8 mouse cellular contexts compared by ENCODE assay signal in genomic region chr16:29996139-29997069, GRCm38 (mm10).
DNase-seq lines count a peak whose midpoint lies in the region; ATAC-seq and TF ChIP-seq lines count a peak whose summit lies in the region.

No protein-coding gene starts in this region.

- TF ChIP-seq POLR2A in thymus, adult 2 months (IDR thresholded peaks at IDR 0.05; ENCODE audit: control insufficient read depth, extremely low read depth, insufficient read depth, low read length, poor library complexity) = no peak
- no peak for TF ChIP-seq POLR2A in cerebellum, adult 2 months (IDR thresholded peaks at IDR 0.05; ENCODE audit: borderline replicate concordance, insufficient read depth, low read length)

- TF ChIP-seq CTCF in kidney, postnatal 0 days (IDR thresholded peaks at IDR 0.05; ENCODE audit: low read depth) = no peak
- no peak for TF ChIP-seq CTCF in thymus, adult 2 months (IDR thresholded peaks at IDR 0.05; ENCODE audit: borderline replicate concordance, control insufficient read depth, extremely low read depth, insufficient read depth, low read length, poor library complexity)
- TF ChIP-seq CTCF in cerebellum, adult 2 months (IDR thresholded peaks at IDR 0.05; ENCODE audit: borderline replicate concordance, insufficient read depth, low read depth, low read length) = no peak

- WGBS in kidney, postnatal 0 days = 23% methylated on average over 12 of the region's 12 CpGs
- 33% methylated on average over 12 of the region's 12 CpGs for WGBS in thymus, adult 2 months
- WGBS in cerebellum, adult 2 months = 62% methylated on average over 12 of the region's 12 CpGs

- H3K4me2 ChIP-seq in kidney, postnatal 0 days (ENCODE audit: low read length) = no peak overlapping the region

- no peaks in the 10 kb centered on the region for H3K27me3 ChIP-seq in kidney, postnatal 0 days (ENCODE audit: insufficient read depth, low read length)
- no peaks in the 10 kb centered on the region for H3K27me3 ChIP-seq in thymus, adult 2 months (ENCODE audit: control insufficient read depth, insufficient read depth, low read length)
- H3K27me3 ChIP-seq in cerebellum, adult 2 months (ENCODE audit: control insufficient read depth, insufficient read depth, low read length) = no peaks in the 10 kb centered on the region

- ATAC-seq in kidney, postnatal 0 days (replicated peaks; ENCODE audit: low FRiP score, low read depth) = peak; percentile 75; the same call in 1 of the 2 replicates
- ATAC-seq in inflammation-experienced regulatory T-cells, adult 6 months = no peak

- intact Hi-C loops in left cerebral cortex, postnatal 4 days (cut with DNase I) = no loop called here

- no peak overlapping the region for H3K9ac ChIP-seq in kidney, postnatal 0 days (ENCODE audit: low read depth, low read length)

- H3K9me3 ChIP-seq in kidney, postnatal 0 days (replicated peaks; ENCODE audit: low read length) = no peaks in the 10 kb centered on the region

- no peak overlapping the region for H3K4me3 ChIP-seq in kidney, postnatal 0 days (replicated peaks; ENCODE audit: low read depth, low read length)
- no peak overlapping the region for H3K4me3 ChIP-seq in thymus, adult 2 months (ENCODE audit: control insufficient read depth, insufficient read depth, low read length)
- no peak overlapping the region for H3K4me3 ChIP-seq in cerebellum, adult 2 months (replicated peaks; ENCODE audit: insufficient read depth, low read depth, low read length)

- no peaks in the 10 kb centered on the region for H3K36me3 ChIP-seq in kidney, postnatal 0 days (ENCODE audit: insufficient read depth, low read length)
- no peaks in the 10 kb centered on the region for H3K36me3 ChIP-seq in thymus, adult 2 months (ENCODE audit: control insufficient read depth, insufficient read depth, low read length)

- no peak overlapping the region for H3K27ac ChIP-seq in kidney, postnatal 0 days
- H3K27ac ChIP-seq in thymus, adult 2 months (ENCODE audit: control insufficient read depth, insufficient read depth, low read length) = no peak overlapping the region
- no peak overlapping the region for H3K27ac ChIP-seq in cerebellum, adult 2 months (ENCODE audit: insufficient read depth, low read length)

- DNase-seq in left cerebral cortex, postnatal 4 days = peak; percentile 13
- DNase-seq in left cerebral cortex, adult 11 months (ENCODE audit: low spot score) = no peak
- peak; percentile 76 for DNase-seq in forelimb bud, embryonic 11.5 days (ENCODE audit: low read depth, low spot score)
- peak; percentile 67 for DNase-seq in kidney, postnatal 0 days (ENCODE audit: low spot score)
- DNase-seq in thymus, adult 2 months = peak; percentile 39
- DNase-seq in cerebellum, adult 2 months = no peak
- DNase-seq in cerebellum, adult 11-12 months = no peak

- H3K4me1 ChIP-seq in kidney, postnatal 0 days (replicated peaks; ENCODE audit: insufficient read depth, low read length) = 0 out of 2 replicates have a peak, but pooled peaks cover 8% of the 10 kb centered on the region
- peaks cover 14% of the 10 kb centered on the region for H3K4me1 ChIP-seq in thymus, adult 2 months (replicated peaks; ENCODE audit: control insufficient read depth, insufficient read depth, low read length)
- H3K4me1 ChIP-seq in cerebellum, adult 2 months (ENCODE audit: control insufficient read depth, insufficient read depth, low read length) = no peaks in the 10 kb centered on the region

Comparison
In these comparisons a context has a peak if more than half of its experiments do, and no peak if none do; other contexts are left out.
1. DNase-seq: peak in left cerebral cortex, postnatal 4 days (single experiment), forelimb bud, embryonic 11.5 days (single experiment), kidney, postnatal 0 days (single experiment) and thymus, adult 2 months (single experiment); none in left cerebral cortex, adult 11 months (single experiment), cerebellum, adult 2 months (0 of 2) and cerebellum, adult 11-12 months (single experiment).